Mouse (Mus musculus) MEL (cell line): ENCODE results near the gene Cth. TPM values are rescaled to one million over a fixed set of nuclear protein-coding genes. Genes with fewer than 3 reads are reported as not detected.

Experiments
- DNase-seq: peaks from one replicate; pipeline ENCODE4 v3.0.0; 2011; ENCODE audit warnings: low read depth, low spot score
- H3K27ac ChIP-seq: 2 replicates; pipeline ENCODE4 v1.5.1; 2012; ENCODE audit warnings: low read depth, mild to moderate bottlenecking, control low read depth, low read length, moderate library complexity; ENCODE audit not compliant: control insufficient read depth
- H3K27me3 ChIP-seq, 2 experiments: fragments of 150-350 bp in 1 of 2; sonication (generic) in 1 of 2; 2 replicates each; pipeline ENCODE4 v1.6.1; 2012; ENCODE audit warnings: low read length in 2 of 2, mild to moderate bottlenecking in 2 of 2, improper control_type of control experiment in 1 of 2, moderate library complexity in 1 of 2; ENCODE audit not compliant: insufficient read depth in 2 of 2, control insufficient read depth in 1 of 2
- H3K36me3 ChIP-seq, 2 experiments: 2 replicates each; pipeline ENCODE4 v1.6.1; 2012 to 2014; ENCODE audit warnings: low read length in 2 of 2, improper control_type of control experiment in 1 of 2, inconsistent platforms in 1 of 2, mild to moderate bottlenecking in 1 of 2; ENCODE audit not compliant: insufficient read depth in 2 of 2, control insufficient read depth in 1 of 2
- H3K4me1 ChIP-seq, 2 experiments: fragments of 150-350 bp in 1 of 2; sonication (generic) in 1 of 2; 2 replicates each; pipeline ENCODE4 v1.6.1; 2012; ENCODE audit warnings: low read length in 2 of 2, improper control_type of control experiment in 1 of 2, mild to moderate bottlenecking in 1 of 2; ENCODE audit not compliant: insufficient read depth in 2 of 2, control insufficient read depth in 1 of 2
- H3K4me3 ChIP-seq, 2 experiments: fragments of 150-350 bp in 1 of 2; sonication (generic) in 1 of 2; 2 replicates each; pipeline ENCODE4 v1.5.1; 2012; ENCODE audit warnings: low read depth in 2 of 2, low read length in 2 of 2, mild to moderate bottlenecking in 2 of 2, moderate library complexity in 2 of 2, control low read depth in 1 of 2, improper control_type of control experiment in 1 of 2; ENCODE audit not compliant: control insufficient read depth in 1 of 2, insufficient read depth in 1 of 2
- H3K79me2 ChIP-seq: 2 replicates; pipeline ENCODE4 v1.6.1; 2012; ENCODE audit warnings: mild to moderate bottlenecking, low read length, moderate library complexity; ENCODE audit not compliant: control insufficient read depth, poor library complexity, insufficient read depth
- H3K9ac ChIP-seq: 2 replicates; pipeline ENCODE4 v1.6.1; 2012; ENCODE audit warnings: low read depth, mild to moderate bottlenecking, control low read depth, low read length, moderate library complexity; ENCODE audit not compliant: control insufficient read depth, poor library complexity, severe bottlenecking
- H3K9me3 ChIP-seq: fragments of 150-350 bp; sonication (generic); replicated peaks from 2 replicates; pipeline ENCODE4 v1.6.1; 2012; ENCODE audit warnings: mild to moderate bottlenecking, low read length, improper control_type of control experiment, moderate library complexity; ENCODE audit not compliant: insufficient read depth
- BHLHE40 ChIP-seq: IDR thresholded peaks from 2 replicates; pipeline ENCODE4 v1.6.1; 2012; ENCODE audit warnings: low read depth, mild to moderate bottlenecking, inconsistent platforms, low read length, improper control_type of control experiment, borderline replicate concordance
- CHD1 ChIP-seq: IDR thresholded peaks from 2 replicates; pipeline ENCODE4 v1.6.1; 2012; ENCODE audit warnings: low read depth, mild to moderate bottlenecking, inconsistent platforms, low read length, improper control_type of control experiment
- CHD2 ChIP-seq: IDR thresholded peaks from 2 replicates; pipeline ENCODE4 v1.6.1; 2011; ENCODE audit warnings: low read length, improper control_type of control experiment
- E2F4 ChIP-seq: IDR thresholded peaks from 2 replicates; pipeline ENCODE4 v1.6.1; 2011; ENCODE audit warnings: low read depth, low read length, improper control_type of control experiment, borderline replicate concordance
- EP300 ChIP-seq, 2 experiments: IDR thresholded peaks; 2 replicates each; pipeline ENCODE4 v1.6.1; 2011; ENCODE audit warnings: improper control_type of control experiment in 2 of 2, low read length in 2 of 2, low read depth in 1 of 2, mild to moderate bottlenecking in 1 of 2
- GABPA ChIP-seq: IDR thresholded peaks from 2 replicates; pipeline ENCODE4 v1.6.1; 2012; ENCODE audit warnings: low read depth, mild to moderate bottlenecking, inconsistent platforms, low read length, improper control_type of control experiment, moderate library complexity
- JUND ChIP-seq: IDR thresholded peaks from 2 replicates; pipeline ENCODE4 v1.6.1; 2011; ENCODE audit warnings: low read depth, mild to moderate bottlenecking, improper control_type of control experiment, low read length
- KAT2A ChIP-seq: conservative IDR thresholded peaks from 2 replicates; pipeline ENCODE4 v1.6.1; 2012; ENCODE audit warnings: low read depth, low read length, improper control_type of control experiment, inconsistent platforms
- MEF2A ChIP-seq: IDR thresholded peaks from 2 replicates; pipeline ENCODE4 v1.6.1; 2014; ENCODE audit warnings: low read depth, mild to moderate bottlenecking, inconsistent platforms, low read length, improper control_type of control experiment; ENCODE audit not compliant: poor library complexity, insufficient replicate concordance, severe bottlenecking; ENCODE audit errors: extremely low read depth
- MYB ChIP-seq: IDR thresholded peaks from 2 replicates; pipeline ENCODE4 v1.6.1; 2011; ENCODE audit warnings: mild to moderate bottlenecking, low read depth, low read length, improper control_type of control experiment
- MYC ChIP-seq: IDR thresholded peaks from 2 replicates; pipeline ENCODE4 v1.6.1; 2011; ENCODE audit warnings: low read depth, mild to moderate bottlenecking, low read length, improper control_type of control experiment, moderate library complexity
- NELFE ChIP-seq: IDR thresholded peaks from 2 replicates; pipeline ENCODE4 v1.6.1; 2011; ENCODE audit warnings: low read depth, low read length, improper control_type of control experiment
- POLR2A ChIP-seq, 2 experiments: IDR thresholded peaks; 2 replicates each; pipeline ENCODE4 v1.6.1; 2011 to 2012; ENCODE audit warnings: low read length in 2 of 2, mild to moderate bottlenecking in 2 of 2, control low read depth in 1 of 2, improper control_type of control experiment in 1 of 2, low read depth in 1 of 2, moderate library complexity in 1 of 2; ENCODE audit not compliant: control insufficient read depth in 1 of 2, insufficient read depth in 1 of 2, poor library complexity in 1 of 2
- POLR2AphosphoS2 ChIP-seq: IDR thresholded peaks from 2 replicates; pipeline ENCODE4 v1.6.1; 2011; ENCODE audit warnings: low read length, improper control_type of control experiment
- POLR2AphosphoS5 ChIP-seq: IDR thresholded peaks from 2 replicates; pipeline ENCODE4 v1.6.1; 2012; ENCODE audit warnings: low read depth, borderline replicate concordance, mild to moderate bottlenecking, inconsistent platforms, low read length, moderate library complexity, mixed read lengths
- RCOR1 ChIP-seq: IDR thresholded peaks from 2 replicates; pipeline ENCODE4 v1.6.1; 2012; ENCODE audit warnings: low read depth, mild to moderate bottlenecking, inconsistent platforms, low read length, improper control_type of control experiment
- SMC3 ChIP-seq: IDR thresholded peaks from 2 replicates; pipeline ENCODE4 v1.6.1; 2011; ENCODE audit warnings: low read depth, low read length, improper control_type of control experiment
- TAL1 ChIP-seq: IDR thresholded peaks from 2 replicates; pipeline ENCODE4 v1.6.1; 2012; ENCODE audit warnings: mild to moderate bottlenecking, inconsistent platforms, low read length, moderate library complexity, mixed read lengths
- TBP ChIP-seq: IDR thresholded peaks from 2 replicates; pipeline ENCODE4 v1.8.0; 2011; ENCODE audit warnings: low read depth, low read length, improper control_type of control experiment
- TCF12 ChIP-seq: IDR thresholded peaks from 2 replicates; pipeline ENCODE4 v1.6.1; 2014; ENCODE audit warnings: low read depth, mild to moderate bottlenecking, inconsistent platforms, low read length, improper control_type of control experiment, moderate library complexity
- USF2 ChIP-seq, 2 experiments: IDR thresholded peaks; 2 replicates each; pipeline ENCODE4 v1.6.1; 2011 to 2012; ENCODE audit warnings: improper control_type of control experiment in 2 of 2, low read length in 2 of 2, borderline replicate concordance in 1 of 2, inconsistent platforms in 1 of 2, low read depth in 1 of 2, mild to moderate bottlenecking in 1 of 2; ENCODE audit not compliant: insufficient read depth in 1 of 2
- ZC3H11A ChIP-seq: IDR thresholded peaks from 2 replicates; pipeline ENCODE4 v1.6.1; 2012; ENCODE audit warnings: low read depth, mild to moderate bottlenecking, inconsistent platforms, low read length, improper control_type of control experiment
- ZKSCAN1 ChIP-seq: IDR thresholded peaks from 2 replicates; pipeline ENCODE4 v1.6.1; 2012; ENCODE audit warnings: low read depth, mild to moderate bottlenecking, inconsistent platforms, low read length, improper control_type of control experiment, moderate library complexity
- ZMIZ1 ChIP-seq: IDR thresholded peaks from 2 replicates; pipeline ENCODE4 v1.6.1; 2012; ENCODE audit warnings: low read depth, mild to moderate bottlenecking, inconsistent platforms, low read length, improper control_type of control experiment, moderate library complexity
- ZNF384 ChIP-seq: IDR thresholded peaks from 2 replicates; pipeline ENCODE4 v1.6.1; 2012; ENCODE audit warnings: low read depth, mild to moderate bottlenecking, inconsistent platforms, low read length, improper control_type of control experiment
- polyA plus RNA-seq, 2 experiments: library from polyadenylated mRNA; stranded (reverse) in 1 of 2; unstranded in 1 of 2; fragments of >175 nt in 1 of 2; fragments of >200 nt in 1 of 2; gene quantifications; 2 replicates each; pipeline versions ENCODE4 v1.2.1 to v1.2.4; 2012; ENCODE audit warnings: low replicate concordance in 2 of 2, low read depth in 1 of 2; ENCODE audit not compliant: insufficient read length in 2 of 2, insufficient read depth in 1 of 2, missing spikeins in 1 of 2
- total RNA-seq: library from RNA; depleted of rRNA; stranded (reverse); fragments of 300-350 nt; gene quantifications from 2 replicates; pipeline ENCODE4 v1.2.3, GENCODE M21; 2012

Gene Cth
- total and polyA plus RNA-seq, 3 experiments: 11.7 to 26.8 TPM; not detected in 1

- Histone ChIP-seq H3K27ac (no peak overlapping the region), H3K36me3 (peaks cover 0 to 5% of the 10 kb centered on the region in 2 experiments; a peak in 2 of 4 replicates), H3K79me2 (no peaks in the 10 kb centered on the region; the same call in 1 of the 2 replicates), H3K4me3 (no peak overlapping the region), H3K9ac (no peak overlapping the region), H3K27me3 (peaks cover 3 to 9% of the 10 kb centered on the region in 2 experiments; a peak in 3 of 4 replicates), H3K9me3 (no peaks in the 10 kb centered on the region), H3K4me1 (peaks cover 0 to 4% of the 10 kb centered on the region in 2 experiments; a peak in 2 of 4 replicates)
- DNase-seq: no peak
- TF ChIP-seq SMC3 (no peak), TAL1 (no peak), ZKSCAN1 (no peak), BHLHE40 (no peak), MYC (no peak), MEF2A (no peak), ZNF384 (no peak), KAT2A (no peak), EP300 (IDR thresholded peaks at IDR 0.05; ENCODE audit: low read depth in 1 of 2, low read length in 2 of 2) (no peak), GABPA (no peak), ZC3H11A (no peak), CHD2 (no peak), ZMIZ1 (no peak), MYB (no peak), POLR2AphosphoS5 (no peak), CHD1 (no peak)
Observed at GRCm38 (mm10) chr3:157928731-157929130, 3.9 kb upstream of the Cth start.

- Histone ChIP-seq H3K4me3 (no peak overlapping the region), H3K4me1 (peaks cover 3 to 10% of the 10 kb centered on the region in 2 experiments; a peak in 2 of 4 replicates), H3K79me2 (no peaks in the 10 kb centered on the region; the same call in 1 of the 2 replicates), H3K9me3 (no peaks in the 10 kb centered on the region), H3K9ac (no peak overlapping the region), H3K27me3 (peaks cover 3 to 9% of the 10 kb centered on the region in 2 experiments; a peak in 3 of 4 replicates), H3K36me3 (peaks cover 0 to 12% of the 10 kb centered on the region in 2 experiments; a peak in 3 of 4 replicates), H3K27ac (no peak overlapping the region)
- no peak for DNase-seq
- TF ChIP-seq TCF12 (no peak), JUND (no peak), POLR2A (IDR thresholded peaks at IDR 0.05; ENCODE audit: control insufficient read depth in 1 of 2, insufficient read depth in 1 of 2, low read depth in 1 of 2, low read length in 2 of 2, poor library complexity in 1 of 2) (no peak), ZMIZ1 (no peak), TBP (no peak), NELFE (no peak), POLR2AphosphoS2 (no peak), EP300 (IDR thresholded peaks at IDR 0.05; ENCODE audit: low read depth in 1 of 2, low read length in 2 of 2) (no peak), POLR2AphosphoS5 (no peak), RCOR1 (no peak), ZC3H11A (no peak), USF2 (IDR thresholded peaks at IDR 0.05; ENCODE audit: borderline replicate concordance in 1 of 2, insufficient read depth in 1 of 2, low read depth in 1 of 2, low read length in 2 of 2) (no peak), E2F4 (no peak)
Observed at GRCm38 (mm10) chr3:157926761-157927160, 1.9 kb upstream of the Cth start.
